Mouse (Mus musculus) stomach, embryonic 15.5 days (tissue): ENCODE data around the gene Olfr988. TPM values are rescaled to one million over a fixed set of nuclear protein-coding genes. Genes with fewer than 3 reads are reported as not detected.
"Not testable (repeated sequence)": the region's sequence is repeated elsewhere in the genome, so short reads cannot be mapped to it uniquely, and the experiment has no call there.

Source experiments
- ATAC-seq: fragments of 200-750 bp; cut with Nextera tagmentation; 2 replicates; pipeline ENCODE4 v1.8.0; 2017; ENCODE audit warnings: low read depth, moderate number of reproducible peaks, moderate TSS enrichment; ENCODE audit not compliant: insufficient read depth, low FRiP score
- H3K27ac ChIP-seq: fragments of 300-500 bp; sonication (generic); 2 replicates; pipeline ENCODE4 v1.5.1; 2015; ENCODE audit warnings: mild to moderate bottlenecking, inconsistent platforms
- H3K27me3 ChIP-seq: fragments of 300-500 bp; sonication (generic); replicated peaks from 2 replicates; pipeline ENCODE4 v1.6.1; 2015; ENCODE audit warnings: inconsistent platforms
- H3K36me3 ChIP-seq: fragments of 300-500 bp; sonication (generic); 2 replicates; pipeline ENCODE4 v1.6.1; 2015; ENCODE audit warnings: inconsistent platforms
- H3K4me1 ChIP-seq: fragments of 300-500 bp; sonication (generic); 2 replicates; pipeline ENCODE4 v1.6.1; 2015; ENCODE audit warnings: inconsistent platforms
- H3K4me2 ChIP-seq: fragments of 300-500 bp; sonication (generic); 2 replicates; pipeline ENCODE4 v1.6.1; 2015; ENCODE audit warnings: mild to moderate bottlenecking, inconsistent platforms
- H3K4me3 ChIP-seq: fragments of 300-500 bp; sonication (generic); replicated peaks from 2 replicates; pipeline ENCODE4 v1.5.1; 2015; ENCODE audit warnings: inconsistent platforms
- H3K9ac ChIP-seq: fragments of 300-500 bp; sonication (generic); 2 replicates; pipeline ENCODE4 v1.6.1; 2015; ENCODE audit warnings: inconsistent platforms
- H3K9me3 ChIP-seq: fragments of 300-500 bp; sonication (generic); 2 replicates; pipeline ENCODE4 v1.6.1; 2016; ENCODE audit warnings: inconsistent platforms
- WGBS: fragments of 180-500 bp; shearing (Covaris S2); methylation state at CpG from one replicate; pipeline ENCODE4 v1.1.7; 2015; 5-methylcytosine and 5-hydroxymethylcytosine counted together
- polyA plus RNA-seq: library from polyadenylated mRNA; unstranded; fragments of >200 nt; fragmentation: Nextera tagmentation; extraction: Ambion mirVana; gene quantifications from 2 replicates; pipeline ENCODE4 v1.2.1, GENCODE M21; 2015

Olfr988 gene
- polyA plus RNA-seq, result not detected in 2 replicates

GRCm38 (mm10) chr2:85363127-85363526 is at the start of gene Olfr988:
TSS of gene Olfr988 (minus strand) at chr2:85363227.
- H3K9ac ChIP-seq, H3K4me1 ChIP-seq, H3K9me3 ChIP-seq, H3K4me3 ChIP-seq, H3K27me3 ChIP-seq, H3K36me3 ChIP-seq, ATAC-seq, H3K4me2 ChIP-seq, H3K27ac ChIP-seq: not testable (repeated sequence)

DNA sequence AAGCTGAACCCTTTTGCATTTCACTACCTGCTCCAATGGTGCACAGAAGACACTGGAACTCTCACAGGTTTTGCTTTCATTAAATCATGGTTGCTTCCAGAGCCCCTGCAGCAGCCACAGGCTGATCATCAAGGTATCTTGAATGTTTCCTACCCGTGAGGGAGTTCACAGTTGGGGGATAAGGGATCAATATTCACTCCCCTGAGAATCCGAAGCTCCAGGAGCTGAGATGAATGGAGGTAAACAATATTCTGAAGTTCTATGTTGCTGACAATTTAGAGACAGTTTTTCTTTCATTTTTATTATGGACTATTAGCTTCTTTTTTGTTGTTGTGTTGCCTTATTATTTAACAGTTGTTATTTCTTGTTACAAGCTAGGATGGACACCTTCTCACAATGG is 46.3 kb upstream of the Olfr988 start, which contains the start of gene Olfr992:
TSS of gene Olfr992 (minus strand) at position 101 of the 400 bp plus-strand sequence.
- H3K4me2 ChIP-seq, result no peak within 1 kb of the TSS
- H3K27ac ChIP-seq, result no peak within 1 kb of the TSS
- H3K9ac ChIP-seq, result no peak within 1 kb of the TSS
- H3K4me1 ChIP-seq, result no peaks in the 10 kb centered on the region
- no peak within 1 kb of the TSS for H3K4me3 ChIP-seq
- H3K9me3 ChIP-seq, result no peaks in the 10 kb centered on the region
- H3K36me3 ChIP-seq, result no peaks in the 10 kb centered on the region
- no peaks in the 10 kb centered on the region for H3K27me3 ChIP-seq
- ATAC-seq, result no peak
- 40% methylated on average over 2 of the region's 2 CpGs for WGBS

- WGBS, result 66% methylated on average over 7 of the region's 7 CpGs
- H3K4me1 ChIP-seq, result no peaks in the 10 kb centered on the region
- no peak for ATAC-seq
Observed at GRCm38 (mm10) chr2:85339972-85340371, 23.1 kb downstream of the Olfr988 start.

GRCm38 (mm10) chr2:85339215-85339614 is 23.8 kb downstream of the Olfr988 start, which contains the start of gene Olfr987:
TSS of gene Olfr987 (minus strand) at chr2:85339315.
- not testable (repeated sequence) for H3K27ac ChIP-seq, H3K36me3 ChIP-seq, H3K4me3 ChIP-seq, H3K4me2 ChIP-seq, ATAC-seq, H3K9ac ChIP-seq, H3K9me3 ChIP-seq, H3K27me3 ChIP-seq, H3K4me1 ChIP-seq

More at GRCm38 (mm10) chr2:85339972-85340371, 23.1 kb downstream of the Olfr988 start:
- H3K4me2 ChIP-seq, result no peak overlapping the region
- H3K9ac ChIP-seq, result no peak overlapping the region
- H3K27ac ChIP-seq, result no peak overlapping the region
- H3K4me3 ChIP-seq, result no peak overlapping the region
- no peaks in the 10 kb centered on the region for H3K36me3 ChIP-seq
- H3K9me3 ChIP-seq, result no peaks in the 10 kb centered on the region
- H3K27me3 ChIP-seq, result no peaks in the 10 kb centered on the region

DNA sequence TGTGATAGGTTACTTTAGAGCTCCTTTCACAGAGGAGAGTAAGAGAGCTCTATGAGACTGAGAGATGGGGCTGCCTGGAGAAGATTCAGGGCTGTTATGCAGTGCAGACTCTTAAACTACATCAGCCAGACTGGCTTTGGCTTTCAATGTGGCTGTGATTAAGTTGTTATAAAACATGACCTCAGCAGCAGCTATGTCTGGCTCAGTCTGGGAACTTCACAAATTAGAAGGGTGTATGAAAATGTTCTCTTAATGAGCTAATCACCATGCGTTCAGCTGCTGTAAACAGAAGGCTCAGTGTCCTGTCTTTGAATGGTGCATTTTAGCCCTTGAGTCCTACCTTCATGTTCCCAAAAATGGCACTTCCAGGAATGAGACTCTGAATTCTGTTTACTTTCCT is 43.9 kb downstream of the Olfr988 start:
- Histone ChIP-seq H3K9ac (no peak overlapping the region), H3K4me3 (no peak overlapping the region)
- 72% methylated on average over 1 of the region's 1 CpGs for WGBS

More for the DNA sequence above, 43.9 kb downstream of the Olfr988 start:
- H3K27me3 ChIP-seq, result no peaks in the 10 kb centered on the region
- ATAC-seq, result no peak
- no peak overlapping the region for H3K27ac ChIP-seq
- H3K9me3 ChIP-seq, result no peaks in the 10 kb centered on the region
- no peaks in the 10 kb centered on the region for H3K36me3 ChIP-seq
- no peak overlapping the region for H3K4me2 ChIP-seq
- H3K4me1 ChIP-seq, result no peaks in the 10 kb centered on the region

Other genes with a start within 250 kb of the Olfr988 start
- 65.3 and 72.1 TPM in 2 replicates for gene Aplnr, start 227.0 kb downstream of the Olfr988 start, polyA plus RNA-seq
- 2.8 and 3.5 TPM in 2 replicates for gene Lrrc55, start 166.0 kb downstream of the Olfr988 start, polyA plus RNA-seq
- gene Olfr987, start 23.9 kb downstream of the Olfr988 start, polyA plus RNA-seq, result not detected in 2 replicates
- not detected in 2 replicates for gene Olfr992, start 46.2 kb upstream of the Olfr988 start, polyA plus RNA-seq
- not detected in 2 replicates for gene Olfr993, start 51.6 kb upstream of the Olfr988 start, polyA plus RNA-seq
- gene Olfr994, start 73.2 kb upstream of the Olfr988 start, polyA plus RNA-seq, result not detected in 2 replicates
- gene Olfr995, start 80.4 kb upstream of the Olfr988 start, polyA plus RNA-seq, result not detected in 2 replicates
- gene 4833423E24Rik, start 155.8 kb upstream of the Olfr988 start, polyA plus RNA-seq, result 5.4 and 8.7 TPM in 2 replicates
- not detected in 2 replicates for gene Olfr996, start 216.0 kb upstream of the Olfr988 start, polyA plus RNA-seq
- gene Olfr998, start 225.7 kb upstream of the Olfr988 start, polyA plus RNA-seq, result not detected in 2 replicates
- gene Olfr1000, start 248.7 kb upstream of the Olfr988 start, polyA plus RNA-seq, result not detected in 2 replicates